Mouse (Mus musculus): ENCODE results near the gene Klk11.

The Klk11 gene

GRCm38 (mm10) chr7:43796355-43796754 lies 22.0 kb downstream of the Klk11 start:
- no peak for DNase-seq (ENCODE audit: inconsistent ontology term)

DNA sequence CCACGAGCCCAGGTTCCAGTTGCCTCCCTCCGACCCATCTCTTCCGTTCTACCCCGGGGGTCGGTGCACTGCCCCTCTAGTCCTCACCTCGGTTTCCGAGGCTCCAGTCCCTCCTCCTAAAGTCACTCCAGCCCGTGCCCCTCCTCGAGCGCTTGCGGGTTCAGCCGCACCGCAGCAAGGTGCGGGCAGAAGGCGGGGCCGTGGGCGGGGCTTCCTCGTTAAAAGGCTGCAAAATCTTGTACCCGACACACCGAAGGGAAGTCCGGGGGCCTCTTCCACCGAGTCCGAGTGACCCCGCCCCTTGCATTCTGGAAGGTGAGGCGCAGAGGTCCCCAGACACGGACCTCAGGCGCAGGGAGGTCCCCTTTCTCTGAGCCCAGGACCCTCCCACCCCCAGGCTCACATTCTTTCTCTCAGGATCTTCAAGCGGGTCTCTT lies 22.9 kb downstream of the Klk11 start, which contains the start of gene Klk8:
Gene Klk8 (plus strand): TSS at position 245 of the 437 bp plus-strand sequence.
- DNase-seq (ENCODE audit: inconsistent ontology term): peak; percentile 24

GRCm38 (mm10) chr7:43797844-43798462 lies 23.5 kb downstream of the Klk11 start:
- DNase-seq (ENCODE audit: inconsistent ontology term): no peak

- DNase-seq (ENCODE audit: inconsistent ontology term): no peak
Measured at GRCm38 (mm10) chr7:43799876-43800275, 25.5 kb downstream of the Klk11 start.

- no peak for DNase-seq (ENCODE audit: inconsistent ontology term)
Measured at GRCm38 (mm10) chr7:43810994-43811393, 36.6 kb downstream of the Klk11 start, which contains the start of gene Klk7. Gene Klk7, plus strand, starts transcription at chr7:43811294.

DNA sequence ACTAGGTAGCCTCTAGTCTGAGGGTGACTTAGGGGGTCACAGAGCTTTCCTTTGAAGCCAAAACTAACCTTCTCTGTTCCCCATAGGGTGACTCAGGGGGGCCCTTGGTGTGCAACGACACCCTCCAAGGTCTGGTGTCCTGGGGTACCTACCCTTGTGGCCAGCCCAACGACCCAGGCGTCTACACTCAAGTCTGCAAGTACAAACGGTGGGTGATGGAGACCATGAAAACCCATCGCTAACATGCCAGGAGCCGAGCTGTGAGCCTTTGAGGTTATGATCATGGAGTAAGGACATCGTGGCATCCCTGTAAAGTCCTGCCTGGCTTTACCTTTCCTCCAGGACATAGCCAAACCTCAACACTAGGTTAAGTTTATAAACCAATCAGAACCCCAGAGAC lies 40.8 kb downstream of the Klk11 start:
- no peak for DNase-seq (ENCODE audit: inconsistent ontology term)

GRCm38 (mm10) chr7:43816746-43817145 lies 42.3 kb downstream of the Klk11 start:
- no peak for DNase-seq (ENCODE audit: inconsistent ontology term)

DNA sequence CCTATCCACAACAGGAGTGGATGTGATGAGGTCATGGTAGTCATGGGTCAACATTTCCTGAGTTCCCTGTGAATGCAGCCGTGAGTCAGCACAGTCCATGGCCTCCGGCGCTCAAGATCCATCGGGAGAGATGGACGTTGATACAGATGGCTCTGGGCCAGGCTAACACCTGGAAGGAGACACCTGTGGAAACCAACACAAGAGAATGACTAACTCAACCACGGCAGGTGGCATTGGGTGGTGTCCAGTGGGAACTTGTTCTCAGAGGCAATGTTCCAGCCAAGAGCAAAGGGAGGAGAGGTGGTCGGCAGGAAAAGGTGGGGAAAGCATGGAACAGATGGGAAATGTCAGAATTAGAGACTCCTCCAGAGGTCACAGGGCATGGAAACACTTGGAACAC lies 47.2 kb downstream of the Klk11 start:
- no peak for DNase-seq (ENCODE audit: inconsistent ontology term)

- DNase-seq (ENCODE audit: inconsistent ontology term): no peak
Measured at GRCm38 (mm10) chr7:43824199-43824598, 49.8 kb downstream of the Klk11 start, which contains the start of gene Klk6. Gene Klk6, plus strand, starts transcription at chr7:43824499.

DNA sequence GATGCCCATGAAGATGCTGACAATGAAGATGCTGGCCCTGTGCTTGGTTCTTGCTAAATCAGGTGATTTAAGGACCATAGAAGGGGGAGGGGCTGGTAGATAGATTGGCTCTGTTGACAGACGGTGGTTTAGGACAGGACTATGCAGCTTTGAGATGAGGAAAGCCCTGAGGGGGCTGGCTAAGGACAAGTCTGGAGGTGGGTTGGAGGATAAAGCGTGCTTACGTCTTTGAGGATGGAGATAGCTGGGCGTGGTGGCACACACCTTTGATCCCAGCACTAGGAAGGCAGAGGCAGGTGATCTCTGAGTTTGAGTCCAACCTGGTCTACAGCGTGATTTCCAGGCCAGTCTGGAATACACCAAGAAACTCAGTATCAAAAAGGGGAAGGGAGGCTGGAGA lies 51.7 kb downstream of the Klk11 start:
- DNase-seq (ENCODE audit: inconsistent ontology term): no peak

- DNase-seq (ENCODE audit: inconsistent ontology term): no peak
Measured at GRCm38 (mm10) chr7:43827706-43828105, 53.3 kb downstream of the Klk11 start.

All from Muller cell, postnatal 12 days (primary cell).